Mouse (Mus musculus) lung, embryonic 14.5 days (tissue): ENCODE results near the gene Kctd21. TPM values are rescaled to one million over a fixed set of nuclear protein-coding genes. Genes with fewer than 3 reads are reported as not detected.

Source experiments
- ATAC-seq: fragments of 200-750 bp; cut with Nextera tagmentation; 2 replicates; pipeline ENCODE4 v1.8.0; 2017; ENCODE audit warnings: mild to moderate bottlenecking, moderate TSS enrichment, moderate library complexity; ENCODE audit not compliant: insufficient read depth
- DNase-seq: peaks from one replicate; pipeline ENCODE4 v3.0.0-alpha.2; 2015
- H3K27ac ChIP-seq: fragments of 300-500 bp; sonication (generic); 2 replicates; pipeline ENCODE4 v1.5.1; 2014; ENCODE audit warnings: low read depth, mild to moderate bottlenecking, moderate library complexity
- H3K27me3 ChIP-seq: fragments of 300-500 bp; sonication (generic); 2 replicates; pipeline ENCODE4 v1.6.1; 2014; ENCODE audit warnings: low read length, control low read depth; ENCODE audit not compliant: insufficient read depth
- H3K36me3 ChIP-seq: fragments of 300-500 bp; sonication (generic); 2 replicates; pipeline ENCODE4 v1.6.1; 2014; ENCODE audit warnings: control low read depth; ENCODE audit not compliant: insufficient read depth
- H3K4me1 ChIP-seq: fragments of 300-500 bp; sonication (generic); 2 replicates; pipeline ENCODE4 v1.6.1; 2014; ENCODE audit warnings: antibody characterized with exemption, control low read depth; ENCODE audit not compliant: insufficient read depth
- H3K4me2 ChIP-seq: fragments of 300-500 bp; sonication (generic); 2 replicates; pipeline ENCODE4 v1.6.1; 2014; ENCODE audit warnings: mild to moderate bottlenecking
- H3K4me3 ChIP-seq: fragments of 300-500 bp; sonication (generic); 2 replicates; pipeline ENCODE4 v1.5.1; 2014; ENCODE audit warnings: low read depth, low read length
- H3K9ac ChIP-seq: fragments of 300-500 bp; sonication (generic); 2 replicates; pipeline ENCODE4 v1.6.1; 2014
- H3K9me3 ChIP-seq: fragments of 300-500 bp; sonication (generic); 2 replicates; pipeline ENCODE4 v1.6.1; 2016; ENCODE audit warnings: low read depth, low read length, control low read depth
- CTCF ChIP-seq: IDR thresholded peaks from 2 replicates; pipeline ENCODE4 v1.5.1; 2016; ENCODE audit warnings: antibody characterized with exemption, low read depth
- WGBS: fragments of 180-500 bp; shearing (Covaris S2); extraction: QIAGEN DNeasy Blood & Tissue Kit; methylation state at CpG from one replicate; pipeline ENCODE4 v1.1.7; 2014; 5-methylcytosine and 5-hydroxymethylcytosine counted together
- polyA plus RNA-seq: library from polyadenylated mRNA; unstranded; fragments of >200 nt; fragmentation: Nextera tagmentation; extraction: Ambion mirVana; gene quantifications from 2 replicates; pipeline ENCODE4 v1.2.1, GENCODE M21; 2014

The Kctd21 gene
- polyA plus RNA-seq, 1 experiment from 2014 or later, result 4.7 TPM

DNA sequence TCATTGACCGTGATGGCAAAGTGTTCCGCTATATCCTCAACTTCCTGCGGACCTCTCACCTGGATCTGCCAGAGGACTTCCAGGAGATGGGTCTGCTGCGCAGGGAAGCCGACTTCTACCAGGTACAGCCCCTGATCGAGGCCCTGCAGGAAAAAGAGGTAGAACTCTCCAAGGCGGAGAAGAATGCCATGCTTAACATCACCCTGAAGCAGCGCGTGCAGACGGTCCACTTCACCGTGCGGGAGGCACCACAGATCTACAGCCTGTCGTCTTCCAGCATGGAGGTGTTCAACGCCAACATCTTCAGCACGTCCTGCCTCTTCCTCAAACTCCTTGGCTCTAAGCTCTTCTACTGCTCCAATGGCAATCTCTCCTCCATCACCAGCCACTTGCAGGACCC, 15.3 kb downstream of the Kctd21 start:
- Histone ChIP-seq H3K9ac (no peak overlapping the region), H3K27me3 (no peaks in the 10 kb centered on the region), H3K4me2 (no peak overlapping the region), H3K27ac (no peak overlapping the region), H3K36me3 (0 out of 2 replicates have a peak, but pooled peaks cover 6% of the 10 kb centered on the region), H3K9me3 (no peaks in the 10 kb centered on the region), H3K4me1 (0 out of 2 replicates have a peak, but pooled peaks cover 6% of the 10 kb centered on the region), H3K4me3 (no peak overlapping the region)
- 94% methylated on average over 15 of the region's 15 CpGs for WGBS
- no peak for DNase-seq
- TF ChIP-seq CTCF, result no peak
- ATAC-seq, result no peak

DNA sequence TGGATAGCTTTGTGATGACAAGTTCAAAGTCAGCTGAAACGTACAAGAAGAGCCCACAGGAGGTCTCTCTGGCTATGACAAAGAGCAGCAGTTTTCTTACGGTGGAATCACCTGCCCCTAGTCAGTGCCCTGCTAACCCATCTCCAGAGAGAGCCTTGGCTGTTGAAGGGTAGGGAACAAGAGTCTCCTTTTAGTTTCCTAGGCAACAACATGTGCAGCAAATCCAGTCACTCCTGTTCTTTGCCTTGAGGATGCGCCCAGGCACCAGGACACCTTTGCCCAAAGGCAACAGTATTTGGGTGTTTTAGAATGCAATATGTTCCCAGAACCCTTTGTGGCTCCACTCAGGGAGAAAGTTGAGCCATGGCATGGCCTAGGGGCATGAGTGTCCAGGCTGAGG, 16.2 kb downstream of the Kctd21 start:
- ATAC-seq, result no peak
- no peak for TF ChIP-seq CTCF
- no peak for DNase-seq
- no peak overlapping the region for H3K4me2 ChIP-seq
- 0 out of 2 replicates have a peak, but pooled peaks cover 6% of the 10 kb centered on the region for H3K36me3 ChIP-seq
- no peaks in the 10 kb centered on the region for H3K27me3 ChIP-seq
- H3K27ac ChIP-seq, result no peak overlapping the region
- H3K9me3 ChIP-seq, result no peaks in the 10 kb centered on the region
- no peak overlapping the region for H3K9ac ChIP-seq
- H3K4me3 ChIP-seq, result no peak overlapping the region
- WGBS, result 82% methylated on average over 3 of the region's 3 CpGs
- 0 out of 2 replicates have a peak, but pooled peaks cover 6% of the 10 kb centered on the region for H3K4me1 ChIP-seq

DNA sequence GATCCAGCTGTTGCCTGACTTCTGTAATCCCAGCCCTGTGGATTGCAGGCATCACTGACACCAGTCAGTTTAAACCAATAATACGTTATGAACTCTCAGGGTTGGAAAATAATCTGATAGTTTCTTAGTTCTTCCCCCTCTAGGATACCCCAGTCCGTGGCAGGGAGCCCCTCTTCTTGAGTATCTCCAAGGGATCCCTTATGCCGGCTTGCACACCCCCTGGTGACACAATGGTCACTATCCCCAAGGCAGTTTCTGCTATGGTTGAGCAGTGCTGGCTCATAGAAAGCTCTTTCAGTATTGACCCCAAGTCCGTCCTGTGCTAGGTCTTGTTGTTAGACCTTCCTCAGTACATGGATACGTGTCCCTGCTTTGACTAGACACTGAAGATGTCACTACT, 16.7 kb downstream of the Kctd21 start:
- Histone ChIP-seq H3K9ac (no peak overlapping the region), H3K27ac (no peak overlapping the region), H3K36me3 (0 out of 2 replicates have a peak, but pooled peaks cover 6% of the 10 kb centered on the region), H3K4me3 (no peak overlapping the region), H3K4me2 (no peak overlapping the region), H3K9me3 (no peaks in the 10 kb centered on the region), H3K27me3 (no peaks in the 10 kb centered on the region), H3K4me1 (0 out of 2 replicates have a peak, but pooled peaks cover 4% of the 10 kb centered on the region)
- 75% methylated on average over 5 of the region's 5 CpGs for WGBS
- ATAC-seq (no peak), DNase-seq (no peak)
- TF ChIP-seq CTCF, result no peak

DNA sequence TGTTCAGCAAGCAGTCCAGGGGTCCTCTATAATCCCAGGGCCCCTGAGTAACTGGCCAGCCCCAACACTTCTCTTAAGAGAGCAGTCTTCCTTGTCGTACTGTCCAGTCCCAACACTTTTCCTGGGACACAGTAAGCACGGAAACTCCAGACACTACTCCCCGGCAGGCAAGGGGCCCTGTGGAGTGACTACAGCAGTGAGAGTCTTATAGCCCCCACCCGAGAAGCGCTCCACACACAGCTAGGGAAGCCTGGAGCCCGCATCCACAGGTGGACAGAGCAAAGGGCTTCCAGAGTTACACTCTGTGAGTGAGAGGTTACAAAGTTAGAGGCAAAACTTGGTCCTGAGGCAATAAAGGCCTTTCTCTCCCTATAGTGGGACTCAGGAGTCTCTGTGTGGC, 17.3 kb downstream of the Kctd21 start:
- Histone ChIP-seq H3K27ac (no peak overlapping the region), H3K4me1 (0 out of 2 replicates have a peak, but pooled peaks cover 4% of the 10 kb centered on the region), H3K36me3 (0 out of 2 replicates have a peak, but pooled peaks cover 6% of the 10 kb centered on the region), H3K4me2 (no peak overlapping the region), H3K4me3 (no peak overlapping the region), H3K27me3 (no peaks in the 10 kb centered on the region), H3K9me3 (no peaks in the 10 kb centered on the region), H3K9ac (no peak overlapping the region)
- WGBS, result 80% methylated on average over 6 of the region's 6 CpGs
- TF ChIP-seq CTCF, result no peak
- no peak for DNase-seq
- no peak for ATAC-seq

DNA sequence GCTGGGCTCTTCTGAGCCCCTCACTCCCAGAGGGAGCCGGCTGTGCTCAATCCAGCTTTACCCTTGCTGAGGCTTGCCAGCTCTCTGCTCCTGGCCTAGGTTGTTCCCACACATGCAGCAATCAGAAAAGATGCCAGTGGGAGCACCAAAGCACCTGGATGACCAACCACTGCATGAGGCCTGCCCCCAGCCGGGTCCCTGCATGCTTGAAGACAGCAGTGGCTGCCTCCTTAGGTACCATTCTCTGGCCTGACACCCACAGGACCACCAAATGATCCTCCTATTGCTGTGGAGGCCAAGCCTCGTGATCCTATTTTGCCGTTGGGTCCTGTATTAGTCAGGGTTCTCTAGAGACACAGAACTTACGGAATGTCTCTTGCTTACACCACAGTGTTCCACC, 18.8 kb downstream of the Kctd21 start:
- H3K4me1 ChIP-seq, result peaks cover 12% of the 10 kb centered on the region
- 0 out of 2 replicates have a peak, but pooled peaks cover 6% of the 10 kb centered on the region for H3K36me3 ChIP-seq
- WGBS, result 83% methylated on average over 5 of the region's 5 CpGs
- no peaks in the 10 kb centered on the region for H3K9me3 ChIP-seq
- no peak overlapping the region for H3K27ac ChIP-seq
- ATAC-seq (no peak), DNase-seq (no peak)
- no peak overlapping the region for H3K9ac ChIP-seq
- TF ChIP-seq CTCF, result no peak
- H3K4me2 ChIP-seq, result no peak overlapping the region
- H3K4me3 ChIP-seq, result no peak overlapping the region
- no peaks in the 10 kb centered on the region for H3K27me3 ChIP-seq

DNA sequence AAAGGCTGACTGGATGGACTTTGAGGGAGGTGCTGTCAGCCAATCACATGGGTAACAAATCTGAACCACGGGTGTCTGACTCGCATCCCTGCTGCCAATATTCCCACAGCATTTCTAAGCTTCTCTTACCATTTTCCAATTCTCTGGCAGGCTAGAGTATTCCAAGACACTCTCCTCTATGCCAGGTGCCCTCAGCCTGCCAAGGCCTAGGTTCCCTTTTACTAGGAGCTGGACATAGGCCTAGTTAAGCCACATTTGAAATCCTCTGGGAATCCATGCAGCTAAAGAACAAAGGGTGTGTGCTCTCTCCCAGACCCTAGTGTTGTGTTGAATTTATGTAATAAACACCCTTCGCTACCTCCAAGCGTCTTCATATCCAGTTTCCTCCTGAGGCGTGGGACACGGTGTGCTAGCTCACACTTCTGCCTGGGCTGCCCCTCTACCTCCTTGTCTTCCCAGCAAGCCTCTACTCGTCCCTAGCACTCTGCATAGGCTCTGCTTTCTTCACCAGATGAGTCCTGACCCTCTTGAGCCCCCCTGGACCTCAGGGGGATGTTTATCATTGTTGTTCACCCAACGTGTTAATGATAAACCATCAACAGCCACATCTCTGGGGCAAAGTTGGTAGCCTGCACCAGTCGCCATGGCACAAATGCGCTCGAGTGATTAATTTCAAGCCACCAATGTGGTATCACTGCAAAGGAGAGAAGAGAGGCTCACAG, 19.8 kb downstream of the Kctd21 start:
- no peak overlapping the region for H3K9ac ChIP-seq
- H3K4me2 ChIP-seq, result no peak overlapping the region
- H3K4me3 ChIP-seq, result no peak overlapping the region
- ATAC-seq, result no peak
- H3K27me3 ChIP-seq, result no peaks in the 10 kb centered on the region
- H3K4me1 ChIP-seq, result peaks cover 13% of the 10 kb centered on the region
- H3K9me3 ChIP-seq, result no peaks in the 10 kb centered on the region
- 0 out of 2 replicates have a peak, but pooled peaks cover 6% of the 10 kb centered on the region for H3K36me3 ChIP-seq
- WGBS, result 82% methylated on average over 11 of the region's 11 CpGs
- no peak for TF ChIP-seq CTCF
- no peak for DNase-seq
- no peak overlapping the region for H3K27ac ChIP-seq

DNA sequence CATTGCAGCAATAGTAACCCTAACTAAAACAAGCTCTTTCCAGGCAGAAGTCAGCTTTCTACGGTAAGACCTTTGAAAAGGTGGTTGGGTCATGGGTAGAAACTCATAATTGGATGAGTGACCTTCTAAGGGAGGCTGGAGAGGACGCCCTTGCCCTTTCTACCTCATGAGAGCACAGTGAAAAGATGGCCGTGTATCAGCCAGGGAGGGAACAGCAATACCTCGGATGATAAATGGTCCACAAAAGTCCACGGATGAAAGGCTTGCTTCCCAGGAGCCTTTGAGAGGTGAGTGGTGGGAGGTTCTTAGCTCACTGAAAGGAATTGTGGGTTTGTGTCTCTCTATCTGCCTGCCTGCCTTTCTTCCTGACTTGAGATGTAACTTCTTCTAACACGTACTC, 21.2 kb downstream of the Kctd21 start:
- ATAC-seq, result no peak
- 78% methylated on average over 6 of the region's 6 CpGs for WGBS
- no peak for DNase-seq

More for the DNA sequence above, 21.2 kb downstream of the Kctd21 start:
- H3K4me2 ChIP-seq, result no peak overlapping the region
- 0 out of 2 replicates have a peak, but pooled peaks cover 2% of the 10 kb centered on the region for H3K36me3 ChIP-seq
- TF ChIP-seq CTCF, result no peak
- H3K9ac ChIP-seq, result no peak overlapping the region
- no peak overlapping the region for H3K27ac ChIP-seq
- no peaks in the 10 kb centered on the region for H3K9me3 ChIP-seq
- no peak overlapping the region for H3K4me3 ChIP-seq
- no peaks in the 10 kb centered on the region for H3K27me3 ChIP-seq
- H3K4me1 ChIP-seq, result peaks cover 13% of the 10 kb centered on the region
